Mouse (Mus musculus) inflammation-experienced regulatory T-cells, adult 6 months (primary cell): ENCODE results near the gene Gcn1l1. TPM values are rescaled to one million over a fixed set of nuclear protein-coding genes. Genes with fewer than 3 reads are reported as not detected.

Experiments
- ATAC-seq: one replicate; pipeline ENCODE4 v1.8.0; 2017
- polyA plus RNA-seq, 3 experiments: library from polyadenylated mRNA; unstranded; fragments of 100-300 nt; shearing (Covaris generic); gene quantifications; one replicate each; pipeline ENCODE4 v1.2.1; 2017

Gene Gcn1l1
- polyA plus RNA-seq, 3 experiments from 2014 or later: 24.7 to 36.4 (median 28.6) TPM

- ATAC-seq: no peak
These were observed 93.3 kb downstream of the Gcn1l1 start for GRCm38 (mm10) chr5:115658352-115658751.

GRCm38 (mm10) chr5:115662658-115663057, 97.6 kb downstream of the Gcn1l1 start:
- ATAC-seq: no peak

- ATAC-seq: no peak
These were observed 101.5 kb downstream of the Gcn1l1 start for GRCm38 (mm10) chr5:115666366-115667065.

GRCm38 (mm10) chr5:115667210-115667609, 102.2 kb downstream of the Gcn1l1 start:
- no peak for ATAC-seq

- no peak for ATAC-seq
These were observed 102.8 kb downstream of the Gcn1l1 start for GRCm38 (mm10) chr5:115667894-115668293.

GRCm38 (mm10) chr5:115668986-115669385, 103.9 kb downstream of the Gcn1l1 start:
- ATAC-seq: no peak

- ATAC-seq: no peak
These were observed 104.9 kb downstream of the Gcn1l1 start for GRCm38 (mm10) chr5:115669974-115670373.

- no peak for ATAC-seq
These were observed 105.4 kb downstream of the Gcn1l1 start for GRCm38 (mm10) chr5:115670406-115670805.

- ATAC-seq: no peak
These were observed 106.8 kb downstream of the Gcn1l1 start for GRCm38 (mm10) chr5:115671846-115672245.

Other genes starting within 250 kb of the Gcn1l1 start
- 10 to 100 TPM; 15.7 to 26.8 (median 26.5) TPM for gene Srsf9, start 238.1 kb upstream of the Gcn1l1 start, polyA plus RNA-seq
- gene Gatc, start 224.1 kb upstream of the Gcn1l1 start, polyA plus RNA-seq: 10 to 100 TPM; 10.7 to 12.5 (median 11.3) TPM
- gene Triap1, start 224.0 kb upstream of the Gcn1l1 start, polyA plus RNA-seq: 10 to 100 TPM; 40.3 to 56.5 (median 51.5) TPM
- gene Cox6a1, start 216.3 kb upstream of the Gcn1l1 start, polyA plus RNA-seq: 100 to 1,000 TPM; 550 to 644 (median 560) TPM
- not detected for gene Msi1, start 135.7 kb upstream of the Gcn1l1 start, polyA plus RNA-seq
- gene Pla2g1b, start 99.0 kb upstream of the Gcn1l1 start, polyA plus RNA-seq: not detected
- gene Sirt4, start 80.5 kb upstream of the Gcn1l1 start, polyA plus RNA-seq: 10 to 100 TPM; 12.0 to 18.5 (median 14.8) TPM
- gene Pxn, start 58.6 kb upstream of the Gcn1l1 start, polyA plus RNA-seq: 10 to 100 TPM; 13.7 to 22.1 (median 16.7) TPM
- 1,000 to 10,000 TPM; 3,093 to 3,894 (median 3,885) TPM for gene Rplp0, start 5.8 kb upstream of the Gcn1l1 start, polyA plus RNA-seq
- 10 to 100 TPM in 1 of 3 experiments, 1 to 10 TPM in 2; 7.3 to 10.6 (median 9.7) TPM for gene Rab35, start 66.7 kb downstream of the Gcn1l1 start, polyA plus RNA-seq
- 10 to 100 TPM in 2 of 3 experiments, 1 to 10 TPM in 1; 6.2 to 24.7 (median 20.6) TPM for gene Bicdl1, start 166.4 kb downstream of the Gcn1l1 start, polyA plus RNA-seq